Mouse (Mus musculus): ENCODE results near the gene Vmn1r55.
"Not testable (repeated sequence)": the region's sequence is repeated elsewhere in the genome, so short reads cannot be mapped to it uniquely, and the experiment has no call there.

Vmn1r55 gene

DNA sequence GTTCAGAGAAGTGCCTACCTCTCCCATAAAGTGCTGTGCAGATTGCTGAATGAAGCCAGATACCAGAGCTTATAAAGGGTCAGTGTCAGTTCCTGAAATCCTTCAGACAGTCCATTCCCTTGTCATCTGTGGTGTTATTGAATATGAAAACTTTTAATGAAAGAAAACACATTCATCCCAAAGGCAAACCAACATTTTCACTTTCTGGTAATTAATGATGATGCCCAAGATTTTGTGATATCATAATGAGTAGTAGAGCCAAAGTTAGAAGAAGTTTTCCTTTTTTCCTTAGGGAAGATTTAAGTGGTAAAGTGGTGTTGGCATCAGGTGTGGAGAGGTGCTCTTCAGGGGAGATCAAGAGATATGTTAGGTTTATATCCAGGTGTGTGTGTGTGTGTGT, at the start of gene Vmn1r55:
TSS of gene Vmn1r55 (minus strand) at position 101 of the 400 bp plus-strand sequence.
- DNase-seq (ENCODE audit: low spot score): not testable (repeated sequence)

DNA sequence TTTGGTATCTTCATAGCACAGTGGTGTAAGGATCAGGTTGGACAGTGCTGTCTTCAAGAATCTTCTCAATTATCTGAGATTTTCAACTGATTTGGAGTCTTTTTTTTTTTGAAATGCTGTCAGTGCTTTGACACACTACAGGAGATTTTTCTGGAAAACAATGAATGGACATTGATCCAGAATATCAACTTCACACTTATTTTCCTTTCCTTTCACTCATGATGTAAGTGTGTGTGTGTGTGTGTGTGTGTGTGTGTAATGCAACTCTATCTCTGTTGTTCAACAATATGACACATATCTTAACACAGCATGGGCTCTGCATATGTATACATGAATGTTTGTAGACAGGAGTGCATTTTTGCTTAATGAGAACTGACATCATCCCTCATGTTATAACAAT, 47.2 kb upstream of the Vmn1r55 start, which contains the start of gene Vmn1r56:
TSS of gene Vmn1r56 (minus strand) at position 101 of the 400 bp plus-strand sequence.
- not testable (repeated sequence) for DNase-seq (ENCODE audit: low spot score)

- peak; percentile 67 for DNase-seq (ENCODE audit: low spot score)
These were observed 23.7 kb downstream of the Vmn1r55 start, which contains the start of gene Rasl2-9 for GRCm38 (mm10) chr7:5125549-5126406. Rasl2-9 (minus strand) TSS chr7:5125950.

GRCm38 (mm10) chr7:5125078-5125477, 24.4 kb downstream of the Vmn1r55 start:
- no peak for DNase-seq (ENCODE audit: low spot score)

- no peak for DNase-seq (ENCODE audit: low spot score)
These were observed 32.6 kb downstream of the Vmn1r55 start, which contains the start of gene Rfpl4 for GRCm38 (mm10) chr7:5116850-5117249. Rfpl4 (minus strand) TSS chr7:5116950.

- no peak for DNase-seq (ENCODE audit: low spot score)
These were observed 36.8 kb downstream of the Vmn1r55 start for GRCm38 (mm10) chr7:5112701-5113100.

DNA sequence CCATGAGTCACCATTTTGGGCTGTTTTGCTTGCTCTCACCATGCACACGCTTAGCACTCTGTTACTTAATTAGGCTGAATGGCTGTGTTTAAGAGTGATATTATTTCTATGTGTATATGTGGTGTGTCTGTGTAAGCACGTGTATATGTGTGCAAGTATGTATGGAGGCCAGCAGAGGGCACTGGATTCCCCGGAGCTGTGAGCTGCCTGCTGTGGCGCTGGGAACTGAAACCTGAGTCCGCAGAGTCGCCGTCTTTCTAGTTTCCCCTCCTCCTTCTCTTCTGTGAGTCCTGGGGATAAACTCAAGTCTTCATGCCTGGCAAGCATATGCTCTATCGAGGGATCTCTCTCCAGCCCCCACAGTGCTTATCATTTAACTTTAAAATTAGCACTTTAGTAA, 40.2 kb downstream of the Vmn1r55 start:
- DNase-seq (ENCODE audit: low spot score): no peak

DNA sequence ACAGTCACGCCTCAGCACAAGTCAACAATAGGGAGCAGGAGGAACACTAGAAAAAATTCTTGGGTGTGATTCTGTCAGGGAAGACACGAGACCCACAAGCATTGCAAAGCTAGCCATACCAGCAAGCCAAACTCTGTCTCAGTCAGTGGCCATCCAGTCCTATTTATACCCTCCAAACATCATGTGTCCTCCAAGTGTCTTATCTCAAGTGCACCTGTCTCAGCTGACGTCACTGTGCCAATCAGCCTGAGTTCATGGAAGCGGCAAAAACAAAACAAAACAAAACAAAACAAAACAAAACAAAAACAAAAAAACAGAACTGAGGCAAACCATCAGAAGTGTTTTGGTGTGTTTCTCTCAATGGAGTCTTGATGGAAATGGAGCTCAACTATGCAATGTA, 41.2 kb downstream of the Vmn1r55 start:
- no peak for DNase-seq (ENCODE audit: low spot score)

- no peak for DNase-seq (ENCODE audit: low spot score)
These were observed 46.9 kb downstream of the Vmn1r55 start for GRCm38 (mm10) chr7:5102564-5102963.

- peak; percentile 63 for DNase-seq (ENCODE audit: low spot score)
These were observed 48.3 kb downstream of the Vmn1r55 start for GRCm38 (mm10) chr7:5101066-5101663.

- DNase-seq (ENCODE audit: low spot score): no peak
These were observed 49.7 kb downstream of the Vmn1r55 start for GRCm38 (mm10) chr7:5099796-5100195.

GRCm38 (mm10) chr7:5098769-5099168, 50.7 kb downstream of the Vmn1r55 start:
- no peak for DNase-seq (ENCODE audit: low spot score)

GRCm38 (mm10) chr7:5092831-5093510, 56.5 kb downstream of the Vmn1r55 start:
- no peak for DNase-seq (ENCODE audit: low spot score)

- no peak for DNase-seq (ENCODE audit: low spot score)
These were observed 57.1 kb downstream of the Vmn1r55 start for GRCm38 (mm10) chr7:5092381-5092780.

DNA sequence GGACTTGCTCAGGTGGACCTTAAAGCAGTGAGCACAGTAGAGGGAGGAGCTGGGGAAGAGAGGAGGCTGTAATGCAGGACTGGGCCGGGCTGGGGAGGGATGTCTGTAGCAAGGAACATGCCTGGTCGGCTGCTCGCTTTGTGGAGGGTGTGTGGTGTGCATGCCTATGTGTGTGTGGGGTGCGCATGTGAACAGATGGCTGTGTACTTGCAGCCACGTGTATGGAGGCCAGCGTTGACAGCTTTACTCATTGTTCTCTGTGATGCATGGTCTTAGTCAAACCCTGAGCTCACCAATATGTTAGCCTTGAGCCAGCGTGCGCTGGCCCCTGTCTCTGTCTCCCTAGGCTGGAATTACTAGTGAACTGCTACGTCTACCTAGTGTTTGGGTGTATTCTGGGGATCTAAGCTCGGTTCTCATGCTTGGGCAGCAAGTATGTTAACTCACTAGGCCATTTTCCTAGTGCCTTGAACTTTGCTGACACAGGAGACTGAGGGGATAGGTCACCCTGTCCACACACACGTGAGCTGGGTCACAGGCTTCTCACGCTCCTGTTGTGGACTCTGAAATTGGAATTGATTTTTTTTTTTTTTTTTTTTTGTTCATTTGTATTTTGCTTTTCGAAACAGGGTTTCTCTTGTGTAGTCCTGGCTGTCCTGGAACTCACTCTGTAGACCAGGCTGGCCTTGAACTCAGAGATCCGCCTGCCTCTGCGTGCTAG, 58.3 kb downstream of the Vmn1r55 start:
- DNase-seq (ENCODE audit: low spot score): no peak

DNA sequence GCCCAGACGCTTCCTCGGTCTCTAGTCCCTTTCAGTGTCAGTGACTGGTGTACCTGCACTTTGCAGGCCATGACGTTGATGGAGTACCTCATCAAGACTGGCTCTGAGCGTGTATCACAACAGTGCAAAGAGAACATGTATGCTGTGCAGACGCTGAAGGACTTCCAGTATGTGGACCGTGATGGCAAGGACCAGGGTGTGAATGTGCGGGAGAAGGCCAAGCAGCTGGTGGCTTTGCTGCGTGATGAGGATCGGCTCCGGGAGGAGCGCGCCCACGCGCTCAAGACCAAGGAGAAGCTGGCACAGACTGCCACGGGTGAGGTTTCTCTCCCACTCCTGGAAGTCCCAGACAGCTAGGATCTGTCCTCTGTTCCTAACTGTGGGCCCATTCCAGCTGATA, 59.6 kb downstream of the Vmn1r55 start:
- no peak for DNase-seq (ENCODE audit: low spot score)

GRCm38 (mm10) chr7:5087886-5088285, 61.6 kb downstream of the Vmn1r55 start:
- no peak for DNase-seq (ENCODE audit: low spot score)

DNA sequence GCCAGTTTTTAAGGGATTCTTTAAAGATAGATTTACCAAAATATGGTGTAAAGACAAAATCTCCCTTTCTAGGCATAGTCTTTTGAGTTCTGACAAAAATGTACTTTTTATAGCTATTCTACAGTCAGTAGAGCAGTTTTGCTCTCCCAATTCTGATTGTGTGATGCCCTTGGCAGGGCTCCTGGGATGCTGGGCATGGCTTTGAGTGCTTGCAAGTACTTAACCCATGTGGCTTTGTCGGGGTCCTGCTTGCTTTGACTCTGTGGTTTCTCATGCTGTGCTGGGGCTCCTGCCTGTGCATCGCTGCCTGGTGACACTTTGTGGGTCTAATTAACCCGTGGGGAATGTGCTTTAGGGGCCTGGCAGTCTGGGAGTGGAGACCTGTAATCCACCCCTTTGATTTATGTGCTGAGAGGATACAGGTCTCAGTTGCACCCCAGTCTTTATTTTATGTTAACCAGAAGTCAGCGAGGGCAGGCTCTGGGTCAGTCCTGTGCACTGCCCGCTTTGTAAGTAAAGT, 62.5 kb downstream of the Vmn1r55 start:
- DNase-seq (ENCODE audit: low spot score): no peak

DNA sequence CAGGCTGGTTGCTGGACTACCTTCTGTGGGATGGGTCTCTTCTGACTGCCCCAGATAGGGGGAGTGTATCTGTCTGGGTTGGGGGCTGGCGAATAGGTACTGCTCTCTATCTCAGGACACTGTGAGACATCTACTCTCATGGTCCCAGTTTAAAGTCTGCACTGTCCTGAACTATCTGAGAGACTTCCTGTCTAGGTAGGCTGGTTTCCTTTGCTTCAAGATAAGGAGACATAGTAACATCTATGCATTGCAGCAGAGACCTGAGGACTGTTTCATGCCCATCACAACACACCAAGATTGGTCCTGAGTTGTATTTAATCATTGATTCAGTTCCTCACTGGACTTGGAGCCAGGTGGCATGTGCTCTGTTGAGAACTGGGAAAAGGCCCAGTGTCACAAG, 64.0 kb downstream of the Vmn1r55 start:
- DNase-seq (ENCODE audit: low spot score): no peak

GRCm38 (mm10) chr7:5083325-5084105, 66.0 kb downstream of the Vmn1r55 start:
- DNase-seq (ENCODE audit: low spot score): peak; percentile 34

GRCm38 (mm10) chr7:5081939-5082338, 67.5 kb downstream of the Vmn1r55 start:
- no peak for DNase-seq (ENCODE audit: low spot score)
